Mouse (Mus musculus): ENCODE data around the gene Fam216b. TPM values are rescaled to one million over a fixed set of nuclear protein-coding genes. Genes with fewer than 3 reads are reported as not detected.

Fam216b gene
- polyA plus RNA-seq (2016; fragmentation: Nextera tagmentation; extraction: Ambion mirVana): 0.16 TPM in 1 of 2 replicates, not detected in the other

- no peak for ATAC-seq (ENCODE audit: low FRiP score)
- no peak within 1 kb of the TSS for H3K27ac ChIP-seq
Measured at GRCm38 (mm10) chr14:78088907-78089306, at the start of gene Fam216b. Gene Fam216b (minus strand): TSS chr14:78089007.

GRCm38 (mm10) chr14:78132368-78133052 is 43.7 kb upstream of the Fam216b start:
- H3K4me1 ChIP-seq: peaks cover 9% of the 10 kb centered on the region
- peak; percentile 76 for ATAC-seq (ENCODE audit: low FRiP score)
- H3K4me2 ChIP-seq (replicated peaks): no peak overlapping the region
- 27% methylated on average over 5 of the region's 5 CpGs for WGBS
- no peak overlapping the region for H3K4me3 ChIP-seq
- H3K9me3 ChIP-seq (replicated peaks): no peaks in the 10 kb centered on the region
- no peaks in the 10 kb centered on the region for H3K36me3 ChIP-seq
- no peak overlapping the region for H3K27ac ChIP-seq
- H3K9ac ChIP-seq: no peak overlapping the region
- no peaks in the 10 kb centered on the region for H3K27me3 ChIP-seq

More at GRCm38 (mm10) chr14:78088907-78089306, at the start of gene Fam216b:
- no peaks in the 10 kb centered on the region for H3K27me3 ChIP-seq
- no peaks in the 10 kb centered on the region for H3K36me3 ChIP-seq
- no peak within 1 kb of the TSS for H3K4me2 ChIP-seq (replicated peaks)
- 91% methylated on average over 6 of the region's 6 CpGs for WGBS
- H3K9ac ChIP-seq: no peak within 1 kb of the TSS
- H3K4me1 ChIP-seq: no peaks in the 10 kb centered on the region
- H3K4me3 ChIP-seq: no peak within 1 kb of the TSS
- no peaks in the 10 kb centered on the region for H3K9me3 ChIP-seq (replicated peaks)

GRCm38 (mm10) chr14:78126670-78127069 is 37.9 kb upstream of the Fam216b start:
- Histone ChIP-seq H3K36me3 (no peaks in the 10 kb centered on the region), H3K27ac (no peak overlapping the region), H3K4me3 (no peak overlapping the region), H3K4me1 (peaks cover 2% of the 10 kb centered on the region; the same call in 1 of the 2 replicates), H3K4me2 (replicated peaks) (no peak overlapping the region), H3K9me3 (replicated peaks) (no peaks in the 10 kb centered on the region), H3K27me3 (no peaks in the 10 kb centered on the region), H3K9ac (no peak overlapping the region)
- 50% methylated on average over 3 of the region's 3 CpGs for WGBS
- ATAC-seq (ENCODE audit: low FRiP score): no peak

GRCm38 (mm10) chr14:78120286-78120685 is 31.5 kb upstream of the Fam216b start:
- no peak overlapping the region for H3K4me2 ChIP-seq (replicated peaks)
- no peaks in the 10 kb centered on the region for H3K4me1 ChIP-seq
- H3K27ac ChIP-seq: no peak overlapping the region
- 48% methylated on average over 3 of the region's 3 CpGs for WGBS
- no peaks in the 10 kb centered on the region for H3K36me3 ChIP-seq
- no peaks in the 10 kb centered on the region for H3K27me3 ChIP-seq
- no peak overlapping the region for H3K4me3 ChIP-seq
- no peak overlapping the region for H3K9ac ChIP-seq
- ATAC-seq (ENCODE audit: low FRiP score): no peak
- H3K9me3 ChIP-seq (replicated peaks): no peaks in the 10 kb centered on the region

- H3K4me3 ChIP-seq: no peak overlapping the region
- WGBS: 72% methylated on average over 10 of the region's 10 CpGs
- H3K27me3 ChIP-seq: no peaks in the 10 kb centered on the region
- no peak for ATAC-seq (ENCODE audit: low FRiP score)
- no peaks in the 10 kb centered on the region for H3K4me1 ChIP-seq
- H3K4me2 ChIP-seq (replicated peaks): no peak overlapping the region
- no peaks in the 10 kb centered on the region; the same call in 1 of the 2 replicates for H3K9me3 ChIP-seq (replicated peaks)
- H3K9ac ChIP-seq: no peak overlapping the region
- H3K36me3 ChIP-seq: no peaks in the 10 kb centered on the region
- no peak overlapping the region for H3K27ac ChIP-seq
Measured at GRCm38 (mm10) chr14:78119449-78120200, 30.8 kb upstream of the Fam216b start.

GRCm38 (mm10) chr14:78117671-78118070 is 28.9 kb upstream of the Fam216b start:
- no peak overlapping the region for H3K27ac ChIP-seq
- no peak overlapping the region for H3K4me2 ChIP-seq (replicated peaks)
- H3K9me3 ChIP-seq (replicated peaks): no peaks in the 10 kb centered on the region; the same call in 1 of the 2 replicates
- no peak overlapping the region for H3K9ac ChIP-seq
- no peak for ATAC-seq (ENCODE audit: low FRiP score)
- WGBS: 74% methylated on average over 4 of the region's 4 CpGs
- H3K4me1 ChIP-seq: no peaks in the 10 kb centered on the region
- H3K27me3 ChIP-seq: no peaks in the 10 kb centered on the region
- H3K4me3 ChIP-seq: no peak overlapping the region
- no peaks in the 10 kb centered on the region for H3K36me3 ChIP-seq

- WGBS: 72% methylated on average over 2 of the region's 2 CpGs
- no peaks in the 10 kb centered on the region for H3K4me1 ChIP-seq
- no peak overlapping the region for H3K4me3 ChIP-seq
- H3K36me3 ChIP-seq: no peaks in the 10 kb centered on the region
- H3K9me3 ChIP-seq (replicated peaks): no peaks in the 10 kb centered on the region; the same call in 1 of the 2 replicates
- H3K4me2 ChIP-seq (replicated peaks): no peak overlapping the region
- no peak for ATAC-seq (ENCODE audit: low FRiP score)
- no peak overlapping the region for H3K9ac ChIP-seq
- H3K27me3 ChIP-seq: no peaks in the 10 kb centered on the region
- no peak overlapping the region for H3K27ac ChIP-seq
Measured at GRCm38 (mm10) chr14:78117268-78117667, 28.5 kb upstream of the Fam216b start.

- no peak for ATAC-seq (ENCODE audit: low FRiP score)
Measured at GRCm38 (mm10) chr14:78112466-78112865, 23.7 kb upstream of the Fam216b start.

GRCm38 (mm10) chr14:78110871-78111270 is 22.1 kb upstream of the Fam216b start:
- Histone ChIP-seq H3K36me3 (no peaks in the 10 kb centered on the region), H3K4me3 (no peak overlapping the region), H3K27ac (no peak overlapping the region), H3K27me3 (no peaks in the 10 kb centered on the region), H3K4me1 (no peaks in the 10 kb centered on the region), H3K4me2 (replicated peaks) (no peak overlapping the region), H3K9ac (no peak overlapping the region), H3K9me3 (replicated peaks) (no peaks in the 10 kb centered on the region; the same call in 1 of the 2 replicates)
- no peak for ATAC-seq (ENCODE audit: low FRiP score)
- WGBS: 95% methylated on average over 3 of the region's 3 CpGs

More at GRCm38 (mm10) chr14:78112466-78112865, 23.7 kb upstream of the Fam216b start:
- Histone ChIP-seq H3K27me3 (no peaks in the 10 kb centered on the region), H3K4me2 (replicated peaks) (no peak overlapping the region), H3K9me3 (replicated peaks) (no peaks in the 10 kb centered on the region; the same call in 1 of the 2 replicates), H3K9ac (no peak overlapping the region), H3K4me3 (no peak overlapping the region), H3K27ac (no peak overlapping the region), H3K4me1 (no peaks in the 10 kb centered on the region), H3K36me3 (no peaks in the 10 kb centered on the region)
- 86% methylated on average over 3 of the region's 3 CpGs for WGBS

- Histone ChIP-seq H3K9ac (no peak overlapping the region), H3K36me3 (no peaks in the 10 kb centered on the region), H3K4me2 (replicated peaks) (no peak overlapping the region), H3K4me3 (no peak overlapping the region), H3K4me1 (no peaks in the 10 kb centered on the region), H3K27ac (no peak overlapping the region), H3K27me3 (no peaks in the 10 kb centered on the region), H3K9me3 (replicated peaks) (no peaks in the 10 kb centered on the region)
- 64% methylated on average over 4 of the region's 4 CpGs for WGBS
- no peak for ATAC-seq (ENCODE audit: low FRiP score)
Measured at GRCm38 (mm10) chr14:78109419-78109818, 20.6 kb upstream of the Fam216b start.

GRCm38 (mm10) chr14:78108388-78108787 is 19.6 kb upstream of the Fam216b start:
- H3K4me1 ChIP-seq: no peaks in the 10 kb centered on the region
- no peak overlapping the region for H3K9ac ChIP-seq
- no peaks in the 10 kb centered on the region for H3K36me3 ChIP-seq
- no peak overlapping the region for H3K4me2 ChIP-seq (replicated peaks)
- no peaks in the 10 kb centered on the region for H3K9me3 ChIP-seq (replicated peaks)
- H3K4me3 ChIP-seq: no peak overlapping the region
- no peak for ATAC-seq (ENCODE audit: low FRiP score)
- H3K27me3 ChIP-seq: no peaks in the 10 kb centered on the region
- H3K27ac ChIP-seq: no peak overlapping the region
- WGBS: 91% methylated on average over 3 of the region's 3 CpGs

GRCm38 (mm10) chr14:78089591-78089990 is 784 bp upstream of the Fam216b start:
- H3K4me1 ChIP-seq: no peaks in the 10 kb centered on the region

More at GRCm38 (mm10) chr14:78089591-78089990, 784 bp upstream of the Fam216b start:
- Histone ChIP-seq H3K27me3 (no peaks in the 10 kb centered on the region), H3K9me3 (replicated peaks) (no peaks in the 10 kb centered on the region), H3K4me2 (replicated peaks) (no peak overlapping the region), H3K27ac (no peak overlapping the region), H3K4me3 (no peak overlapping the region), H3K9ac (no peak overlapping the region), H3K36me3 (no peaks in the 10 kb centered on the region)
- ATAC-seq (ENCODE audit: low FRiP score): no peak
- 68% methylated on average over 4 of the region's 4 CpGs for WGBS
